Mouse (Mus musculus) kidney, embryonic 14.5 days (tissue): ENCODE data around the gene Lonp1. TPM values are rescaled to one million over a fixed set of nuclear protein-coding genes. Genes with fewer than 3 reads are reported as not detected.
A peak's percentile ranks its signal among the peaks of the same experiment; 100 is the strongest.
"Not testable (repeated sequence)": the region's sequence is repeated elsewhere in the genome, so short reads cannot be mapped to it uniquely, and the experiment has no call there.

Source experiments
- ATAC-seq: fragments of 200-750 bp; cut with Nextera tagmentation; 2 replicates; pipeline ENCODE4 v1.8.0; 2017; ENCODE audit warnings: moderate number of reproducible peaks, mild to moderate bottlenecking, moderate TSS enrichment, moderate library complexity; ENCODE audit not compliant: low FRiP score, low TSS enrichment
- H3K27ac ChIP-seq: fragments of 300-500 bp; sonication (generic); 2 replicates; pipeline ENCODE4 v1.5.1; 2014; ENCODE audit warnings: low read depth, mild to moderate bottlenecking, low read length, moderate library complexity, mixed read lengths
- H3K27me3 ChIP-seq: fragments of 300-500 bp; sonication (generic); 2 replicates; pipeline ENCODE4 v1.6.1; 2014; ENCODE audit warnings: mild to moderate bottlenecking, low read length; ENCODE audit not compliant: control insufficient read depth, insufficient read depth
- H3K36me3 ChIP-seq: fragments of 300-500 bp; sonication (generic); 2 replicates; pipeline ENCODE4 v1.6.1; 2014; ENCODE audit warnings: low read length, mixed read lengths; ENCODE audit not compliant: control insufficient read depth, insufficient read depth
- H3K4me1 ChIP-seq: fragments of 300-500 bp; sonication (generic); 2 replicates; pipeline ENCODE4 v1.6.1; 2014; ENCODE audit warnings: low read length, mixed read lengths; ENCODE audit not compliant: control insufficient read depth, insufficient read depth
- H3K4me2 ChIP-seq: fragments of 300-500 bp; sonication (generic); replicated peaks from 2 replicates; pipeline ENCODE4 v1.6.1; 2014; ENCODE audit warnings: low read depth, mild to moderate bottlenecking, low read length
- H3K4me3 ChIP-seq: fragments of 300-500 bp; sonication (generic); 2 replicates; pipeline ENCODE4 v1.5.1; 2014; ENCODE audit warnings: mild to moderate bottlenecking, low read length
- H3K9ac ChIP-seq: fragments of 300-500 bp; sonication (generic); 2 replicates; pipeline ENCODE4 v1.6.1; 2014; ENCODE audit warnings: low read depth, mild to moderate bottlenecking, low read length, moderate library complexity
- H3K9me3 ChIP-seq: fragments of 300-500 bp; sonication (generic); 2 replicates; pipeline ENCODE4 v1.6.1; 2016; ENCODE audit warnings: low read length; ENCODE audit not compliant: control insufficient read depth
- WGBS: fragments of 180-500 bp; shearing (Covaris S2); extraction: QIAGEN DNeasy Blood & Tissue Kit; methylation state at CpG from one replicate; pipeline ENCODE4 v1.1.7; 2014; 5-methylcytosine and 5-hydroxymethylcytosine counted together
- polyA plus RNA-seq: library from polyadenylated mRNA; unstranded; fragments of >200 nt; fragmentation: Nextera tagmentation; extraction: Ambion mirVana; gene quantifications from 2 replicates; pipeline ENCODE4 v1.2.1, GENCODE M21; 2014

The Lonp1 gene
- polyA plus RNA-seq, 1 experiment from 2014 or later: 63.2 TPM

- WGBS: 88% methylated on average over 27 of the region's 27 CpGs
- ATAC-seq, H3K4me1 ChIP-seq, H3K9ac ChIP-seq, H3K27ac ChIP-seq, H3K27me3 ChIP-seq, H3K36me3 ChIP-seq, H3K9me3 ChIP-seq, H3K4me3 ChIP-seq, H3K4me2 ChIP-seq: not testable (repeated sequence)
Measured at GRCm38 (mm10) chr17:56629800-56630781, 3.4 kb upstream of the Lonp1 start.

GRCm38 (mm10) chr17:56627530-56628277 lies 1.0 kb upstream of the Lonp1 start, which contains the start of gene Catsperd:
Gene Catsperd, plus strand, starts transcription at chr17:56628143.
- peak; percentile 58 for ATAC-seq
- WGBS: 8% methylated on average over 26 of the region's 26 CpGs
- peak within 1 kb of the TSS; percentile 66 for H3K4me2 ChIP-seq
- peak within 1 kb of the TSS; percentile 75; the same call in 1 of the 2 replicates for H3K27ac ChIP-seq
- peak within 1 kb of the TSS; percentile 24; the same call in 1 of the 2 replicates for H3K9ac ChIP-seq
- H3K9me3 ChIP-seq: no peaks in the 10 kb centered on the region
- peaks cover 15% of the 10 kb centered on the region for H3K36me3 ChIP-seq
- peaks cover 11% of the 10 kb centered on the region for H3K4me1 ChIP-seq
- peak within 1 kb of the TSS; percentile 79 for H3K4me3 ChIP-seq
- no peaks in the 10 kb centered on the region for H3K27me3 ChIP-seq

GRCm38 (mm10) chr17:56626260-56626659 lies 427 bp downstream of the Lonp1 start:
- Histone ChIP-seq H3K4me2 (peak overlapping the region; percentile 66), H3K36me3 (peaks cover 29% of the 10 kb centered on the region), H3K9me3 (no peaks in the 10 kb centered on the region), H3K9ac (peak overlapping the region; percentile 82), H3K4me1 (peaks cover 11% of the 10 kb centered on the region), H3K27me3 (no peaks in the 10 kb centered on the region), H3K27ac (0 out of 2 replicates have a peak overlapping the region, but pooled peaks have one; percentile 2), H3K4me3 (peak overlapping the region; percentile 79)
- under 1% methylated on average over 27 of the region's 32 CpGs for WGBS
- no peak for ATAC-seq

- Histone ChIP-seq H3K36me3 (peaks cover 36% of the 10 kb centered on the region), H3K27ac (no peak overlapping the region), H3K4me2 (peak overlapping the region; percentile 66), H3K27me3 (no peaks in the 10 kb centered on the region), H3K9ac (no peak overlapping the region), H3K4me3 (peak overlapping the region; percentile 79), H3K4me1 (peaks cover 11% of the 10 kb centered on the region), H3K9me3 (no peaks in the 10 kb centered on the region)
- 87% methylated on average over 3 of the region's 3 CpGs for WGBS
- ATAC-seq: no peak
Measured at GRCm38 (mm10) chr17:56625495-56625894, 1.2 kb downstream of the Lonp1 start.

DNA sequence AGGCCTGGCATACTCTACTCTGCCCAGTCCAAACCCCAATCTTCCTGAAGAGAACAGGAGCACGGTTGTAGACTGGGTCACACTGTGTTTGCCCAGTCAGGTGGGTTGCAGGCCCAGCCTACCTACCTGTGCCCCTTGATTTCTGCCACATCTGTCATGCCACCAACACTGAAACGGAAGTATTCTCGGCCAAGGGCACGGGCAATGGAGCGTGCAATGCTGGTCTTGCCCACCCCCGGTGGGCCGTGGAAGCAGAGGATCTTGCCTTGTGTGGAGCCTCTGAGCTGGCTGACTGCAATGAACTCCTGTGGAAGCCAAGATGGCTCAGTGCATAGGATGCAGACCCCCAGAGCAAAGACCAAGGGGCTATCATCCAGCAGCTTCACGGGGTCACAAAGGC lies 9.1 kb downstream of the Lonp1 start:
- WGBS: 71% methylated on average over 8 of the region's 8 CpGs
- ATAC-seq: no peak
- peaks cover 12% of the 10 kb centered on the region for H3K4me1 ChIP-seq
- no peaks in the 10 kb centered on the region for H3K9me3 ChIP-seq
- peaks cover 84% of the 10 kb centered on the region for H3K36me3 ChIP-seq
- H3K4me3 ChIP-seq: no peak overlapping the region
- H3K9ac ChIP-seq: no peak overlapping the region
- no peak overlapping the region for H3K27ac ChIP-seq
- H3K4me2 ChIP-seq: no peak overlapping the region
- H3K27me3 ChIP-seq: no peaks in the 10 kb centered on the region

GRCm38 (mm10) chr17:56616725-56617124 lies 10.0 kb downstream of the Lonp1 start:
- no peak overlapping the region for H3K9ac ChIP-seq
- H3K36me3 ChIP-seq: peaks cover 75% of the 10 kb centered on the region
- H3K4me1 ChIP-seq: peaks cover 12% of the 10 kb centered on the region
- no peak for ATAC-seq
- H3K27ac ChIP-seq: no peak overlapping the region
- 88% methylated on average over 3 of the region's 3 CpGs for WGBS
- H3K4me3 ChIP-seq: no peak overlapping the region
- no peak overlapping the region for H3K4me2 ChIP-seq
- no peaks in the 10 kb centered on the region for H3K27me3 ChIP-seq
- no peaks in the 10 kb centered on the region for H3K9me3 ChIP-seq

DNA sequence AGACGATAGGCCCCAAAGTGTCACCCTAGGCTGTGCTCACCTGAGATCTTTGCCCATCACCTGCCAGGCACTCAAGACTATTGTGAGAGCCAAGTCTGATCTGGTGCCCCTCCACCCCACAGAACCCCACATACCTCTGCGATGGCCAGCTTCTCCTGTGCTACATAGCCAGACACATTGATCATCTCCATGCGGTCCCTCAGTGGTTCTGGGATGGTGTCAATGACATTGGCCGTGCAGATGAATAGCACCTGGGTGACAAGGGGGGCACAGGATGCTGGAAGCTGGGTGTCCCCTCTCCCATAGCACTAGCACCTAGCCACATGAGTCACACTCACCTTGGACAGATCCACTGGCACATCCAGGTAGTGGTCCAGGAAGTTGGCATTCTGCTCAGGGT lies 10.9 kb downstream of the Lonp1 start:
- H3K36me3 ChIP-seq: peaks cover 67% of the 10 kb centered on the region
- no peaks in the 10 kb centered on the region for H3K27me3 ChIP-seq
- no peak overlapping the region for H3K27ac ChIP-seq
- H3K4me3 ChIP-seq: no peak overlapping the region
- H3K4me1 ChIP-seq: peaks cover 12% of the 10 kb centered on the region
- H3K9ac ChIP-seq: no peak overlapping the region
- no peak overlapping the region for H3K4me2 ChIP-seq
- no peak for ATAC-seq
- no peaks in the 10 kb centered on the region for H3K9me3 ChIP-seq
- 92% methylated on average over 4 of the region's 4 CpGs for WGBS

- Histone ChIP-seq H3K9ac (no peak overlapping the region; the same call in 1 of the 2 replicates), H3K9me3 (no peaks in the 10 kb centered on the region), H3K4me1 (peaks cover 12% of the 10 kb centered on the region), H3K27ac (no peak overlapping the region), H3K4me2 (peak overlapping the region; percentile 86), H3K36me3 (peaks cover 62% of the 10 kb centered on the region), H3K4me3 (no peak overlapping the region), H3K27me3 (no peaks in the 10 kb centered on the region)
- ATAC-seq: no peak
- WGBS: 87% methylated on average over 11 of the region's 11 CpGs
Measured at GRCm38 (mm10) chr17:56615136-56615784, 11.4 kb downstream of the Lonp1 start.
